9 mouse cellular contexts compared by ENCODE assay signal in the genomic region with DNA sequence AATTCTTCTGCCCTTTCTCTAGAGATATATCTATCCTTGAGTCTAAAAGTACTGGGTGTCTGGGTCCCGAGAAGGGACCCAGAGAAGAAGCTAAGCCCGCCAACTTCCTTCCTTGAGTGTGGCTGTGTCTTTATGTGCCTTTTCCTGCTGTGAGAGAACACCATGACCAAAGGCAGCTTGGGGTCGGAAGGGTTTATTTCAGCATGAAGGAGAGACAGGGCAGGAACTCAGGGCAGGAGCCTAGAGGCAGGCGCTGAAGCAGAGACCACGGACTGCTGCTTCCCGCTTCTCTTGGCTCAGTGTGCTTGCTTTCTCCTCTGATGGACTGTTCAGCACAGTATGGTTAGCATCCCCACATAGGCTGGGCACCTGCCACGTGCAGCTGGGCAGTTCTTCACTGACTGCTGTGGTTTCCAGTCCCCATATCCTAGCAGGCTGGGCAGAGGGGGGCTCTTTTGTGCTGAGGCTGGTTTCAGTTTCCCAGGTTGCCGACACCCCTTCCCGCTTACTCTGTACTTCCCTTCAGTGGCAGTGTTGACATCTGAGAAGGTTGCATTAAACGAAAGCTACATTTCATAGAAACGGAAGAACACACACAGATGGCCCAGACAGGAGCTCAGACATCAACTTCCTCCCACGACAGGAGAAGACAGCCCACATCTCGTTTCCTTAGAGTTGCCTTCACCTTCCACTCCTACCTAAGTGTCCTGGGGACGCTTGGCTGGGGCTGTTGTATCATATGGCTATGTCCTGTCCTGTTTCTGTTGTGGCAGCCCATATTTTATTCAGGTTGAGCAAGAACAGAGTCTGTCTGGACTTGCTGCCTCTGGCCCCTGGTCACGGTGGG. TPM values are rescaled to one million over a fixed set of nuclear protein-coding genes. Genes with fewer than 3 reads are reported as not detected.
A peak's percentile ranks its signal among the peaks of the same experiment; 100 is the strongest.
DNase-seq lines count a peak whose midpoint lies in the region; ATAC-seq lines count a peak whose summit lies in the region.
"Had no signal": no experiment of that assay in that cellular context is flagged by ENCODE, and none has a peak within 500 bp of the region (broad histone marks: within the 10 kb centered on the region; RNA-seq: fewer than 3 reads in every experiment).

No protein-coding gene starts in this region.

- H3K9ac ChIP-seq in heart, embryonic 16.5 days (ENCODE audit: low read length): no peak overlapping the region
- H3K9ac ChIP-seq: midbrain, embryonic 13.5 days had no signal

- peaks cover 3% of the 10 kb centered on the region for H3K9me3 ChIP-seq in heart, embryonic 16.5 days (replicated peaks; ENCODE audit: control insufficient read depth, low read length)
- H3K9me3 ChIP-seq in heart, embryonic 10.5 days: no peaks in the 10 kb centered on the region
- peaks cover 4% of the 10 kb centered on the region; the same call in 1 of the 2 replicates for H3K9me3 ChIP-seq in hindbrain, embryonic 10.5 days
- H3K9me3 ChIP-seq: midbrain, embryonic 13.5 days had no signal

- peak; percentile 57 for ATAC-seq in heart, embryonic 16.5 days (replicated peaks; ENCODE audit: extremely low read depth, insufficient read depth, low FRiP score)
- peak; percentile 91 for ATAC-seq in hematopoietic stem cell, adult 5-6 weeks (replicated peaks in 1 of 2; ENCODE audit: insufficient read depth in 1 of 2, low FRiP score in 2 of 2, low TSS enrichment in 1 of 2, low read depth in 1 of 2, poor library complexity in 2 of 2, severe bottlenecking in 2 of 2)
- ATAC-seq: midbrain, embryonic 13.5 days had no signal

- peaks cover 9% of the 10 kb centered on the region; the same call in 1 of the 2 replicates for H3K36me3 ChIP-seq in heart, embryonic 16.5 days (ENCODE audit: control insufficient read depth, insufficient read depth)
- H3K36me3 ChIP-seq in heart, embryonic 10.5 days: peaks cover 16% of the 10 kb centered on the region
- H3K36me3 ChIP-seq in hindbrain, embryonic 10.5 days: peaks cover 9% of the 10 kb centered on the region

- peaks cover 4% of the 10 kb centered on the region for H3K4me1 ChIP-seq in heart, embryonic 16.5 days (ENCODE audit: control insufficient read depth, insufficient read depth, low read length)
- peaks cover 7% of the 10 kb centered on the region for H3K4me1 ChIP-seq in heart, embryonic 10.5 days
- H3K4me1 ChIP-seq in hindbrain, embryonic 10.5 days (replicated peaks): peaks cover 6% of the 10 kb centered on the region

- no peaks in the 10 kb centered on the region for H3K27me3 ChIP-seq in heart, embryonic 16.5 days (ENCODE audit: control insufficient read depth, insufficient read depth, low read length)
- H3K27me3 ChIP-seq in heart, embryonic 10.5 days (ENCODE audit: insufficient read depth, poor library complexity, severe bottlenecking): no peaks in the 10 kb centered on the region
- no peaks in the 10 kb centered on the region for H3K27me3 ChIP-seq in hindbrain, embryonic 10.5 days (ENCODE audit: insufficient read depth, poor library complexity, severe bottlenecking)
- H3K27me3 ChIP-seq: midbrain, embryonic 13.5 days had no signal

- no peak overlapping the region for H3K4me3 ChIP-seq in heart, embryonic 16.5 days (ENCODE audit: low read length)
- H3K4me3 ChIP-seq in heart, embryonic 10.5 days: no peak overlapping the region
- H3K4me3 ChIP-seq in hindbrain, embryonic 10.5 days: no peak overlapping the region
- H3K4me3 ChIP-seq: midbrain, embryonic 13.5 days had no signal

- peak overlapping the region; percentile 58 for H3K27ac ChIP-seq in heart, embryonic 16.5 days (ENCODE audit: low read length)
- H3K27ac ChIP-seq in heart, embryonic 10.5 days: no peak overlapping the region
- H3K27ac ChIP-seq in hindbrain, embryonic 10.5 days: no peak overlapping the region
- H3K27ac ChIP-seq: midbrain, embryonic 13.5 days had no signal

- DNase-seq in heart, embryonic 10.5 days (ENCODE audit: low spot score): no peak
- peak; percentile 54 to 55 for DNase-seq in B cell, adult 2 months
- peak; percentile 54 to 55 for DNase-seq in monocyte, adult 2 months (ENCODE audit: low read depth in 1 of 2, low spot score in 2 of 2)
- DNase-seq in hindbrain, embryonic 10.5 days (ENCODE audit: low spot score): no peak
- DNase-seq in cerebellum, adult 9-11 months: no peak
- no peak for DNase-seq in testis, postnatal 14 days (ENCODE audit: low spot score)

- H3K4me2 ChIP-seq in heart, embryonic 16.5 days (ENCODE audit: low read depth, low read length): no peak overlapping the region
- H3K4me2 ChIP-seq: midbrain, embryonic 13.5 days had no signal

- 71% methylated on average over 15 of the region's 15 CpGs for WGBS in heart, embryonic 16.5 days
- 79% methylated on average over 15 of the region's 15 CpGs for WGBS in heart, embryonic 10.5 days
- 81% methylated on average over 15 of the region's 15 CpGs for WGBS in hindbrain, embryonic 10.5 days

RNA-seq across cellular contexts. Expression of gene 1600014C10Rik, which starts 6.3 kb away (rescaled TPM):
- 20.0 and 25.9 TPM in 2 replicates for polyA plus RNA-seq in heart, embryonic 16.5 days (2015; fragmentation: Nextera tagmentation; extraction: Ambion mirVana)
- polyA plus RNA-seq in heart, embryonic 10.5 days (2016; fragmentation: Nextera tagmentation; extraction: Ambion mirVana): 14.4 and 14.8 TPM in 2 replicates
- 17.9 and 20.1 TPM in 2 replicates for total RNA-seq in hematopoietic stem cell, adult 5-6 weeks (2017)
- polyA plus RNA-seq in hindbrain, embryonic 10.5 days (2016; fragmentation: Nextera tagmentation; extraction: Ambion mirVana): 15.1 and 15.2 TPM in 2 replicates

RNA-seq across cellular contexts. Expression of gene Plekhf1, which starts 38.5 kb away (rescaled TPM):
- polyA plus RNA-seq in heart, embryonic 16.5 days (2015; fragmentation: Nextera tagmentation; extraction: Ambion mirVana): 7.3 and 7.7 TPM in 2 replicates
- 1.7 and 2.2 TPM in 2 replicates for polyA plus RNA-seq in heart, embryonic 10.5 days (2016; fragmentation: Nextera tagmentation; extraction: Ambion mirVana)
- total RNA-seq in hematopoietic stem cell, adult 5-6 weeks (2017): 0.69 and 1.4 TPM in 2 replicates
- polyA plus RNA-seq in hindbrain, embryonic 10.5 days (2016; fragmentation: Nextera tagmentation; extraction: Ambion mirVana): 2.5 and 3.2 TPM in 2 replicates

Comparison
In these comparisons a context has a peak if more than half of its experiments do, and no peak if none do; other contexts are left out.
1. DNase-seq: peak in B cell, adult 2 months (2 of 2) and monocyte, adult 2 months (2 of 2); none in heart, embryonic 10.5 days (single experiment), hindbrain, embryonic 10.5 days (single experiment), cerebellum, adult 9-11 months (single experiment) and testis, postnatal 14 days (single experiment).